Mouse (Mus musculus) G1E (cell line): ENCODE results near the gene Abl1.

Experiments
- CTCF ChIP-seq: IDR thresholded peaks from 2 replicates; pipeline ENCODE4 v1.5.1; 2012; ENCODE audit warnings: low read depth, low read length, inconsistent platforms, mixed read lengths
- GATA1 ChIP-seq: IDR thresholded peaks from 2 replicates; pipeline ENCODE4 v1.6.1; 2012; ENCODE audit warnings: borderline replicate concordance, low read length, inconsistent platforms, mixed read lengths
- GATA2 ChIP-seq: IDR thresholded peaks from 2 replicates; pipeline ENCODE4 v1.6.1; 2012; ENCODE audit warnings: low read depth, low read length, inconsistent platforms, borderline replicate concordance
- POLR2AphosphoS5 ChIP-seq: IDR thresholded peaks from 2 replicates; pipeline ENCODE4 v1.6.1; 2012; ENCODE audit warnings: low read depth, low read length, inconsistent platforms; ENCODE audit not compliant: insufficient replicate concordance
- TAL1 ChIP-seq: conservative IDR thresholded peaks from 2 replicates; pipeline ENCODE4 v1.6.1; 2012; ENCODE audit warnings: low read depth, low read length, inconsistent platforms, mixed read lengths

GRCm38 (mm10) chr2:31758966-31759365, 70.8 kb downstream of the Abl1 start:
- TF ChIP-seq CTCF (no peak), POLR2AphosphoS5 (no peak), TAL1 (no peak), GATA1 (no peak), GATA2 (no peak)
